In the genomic region with DNA sequence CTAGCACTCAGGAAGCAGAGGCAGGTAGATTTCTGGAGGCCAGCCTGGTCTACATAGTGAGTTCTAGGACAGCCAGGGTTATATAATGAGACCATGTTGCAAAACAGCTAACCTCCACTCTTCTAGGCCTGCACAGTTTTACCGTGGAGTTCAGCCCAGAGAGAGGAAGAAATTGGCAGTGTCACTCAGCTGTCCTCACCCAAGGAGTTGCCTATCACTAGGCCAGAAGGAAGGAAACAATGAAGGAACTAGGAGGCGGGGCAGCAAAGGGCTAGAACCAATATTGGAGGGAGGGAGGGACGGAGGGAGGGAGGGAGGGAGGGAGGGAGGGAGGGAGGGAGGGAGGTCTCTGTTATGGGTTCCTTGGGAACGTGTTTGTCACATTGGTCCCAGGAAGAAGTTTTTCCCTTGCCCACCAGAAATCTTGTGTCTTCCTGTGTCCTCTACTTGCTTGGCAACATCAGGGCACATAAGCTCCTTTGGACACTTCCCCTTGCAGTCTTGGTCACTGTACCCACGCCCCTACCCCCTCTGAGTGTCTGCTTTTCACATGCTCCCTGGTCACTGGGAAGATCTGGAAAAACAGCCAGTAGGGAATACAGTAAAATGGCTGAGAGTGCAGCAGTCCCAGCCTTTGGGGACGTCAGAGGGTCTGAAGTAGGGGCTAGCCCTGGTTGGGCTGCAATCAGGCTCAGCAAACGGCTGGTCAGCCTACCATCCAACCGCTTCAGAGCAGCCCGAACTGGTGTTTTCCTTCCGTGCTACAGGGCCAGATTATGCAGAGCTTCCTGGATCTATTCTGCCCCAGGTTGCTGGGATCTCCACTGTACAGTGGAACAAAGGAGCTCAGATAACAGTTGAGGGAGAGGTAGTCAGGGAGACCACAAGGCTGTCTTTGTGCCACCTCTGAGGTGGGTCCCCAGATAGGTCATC, we compare ENCODE assay signal across 9 mouse cellular contexts. TPM values are rescaled to one million over a fixed set of nuclear protein-coding genes. Genes with fewer than 3 reads are reported as not detected.
A peak's percentile ranks its signal among the peaks of the same experiment; 100 is the strongest.
DNase-seq lines count a peak whose midpoint lies in the region; ATAC-seq lines count a peak whose summit lies in the region.
"Had no signal": no experiment of that assay in that cellular context is flagged by ENCODE, and none has a peak within 500 bp of the region (broad histone marks: within the 10 kb centered on the region; RNA-seq: fewer than 3 reads in every experiment).

No protein-coding gene starts in this region.

- intact Hi-C loops in heart, postnatal 10 days (cut with DNase I), result loop anchor here (10.0 kb wide), 1 partner anchor 345 kb away; the partner anchor contains the start of gene Soga1

- no peaks in the 10 kb centered on the region for H3K27me3 ChIP-seq in heart, embryonic 12.5 days (replicated peaks)
- no peaks in the 10 kb centered on the region for H3K27me3 ChIP-seq in heart, embryonic 13.5 days (replicated peaks)
- H3K27me3 ChIP-seq in lung, embryonic 16.5 days (ENCODE audit: control insufficient read depth, insufficient read depth, low read depth, low read length), result no peaks in the 10 kb centered on the region
- H3K27me3 ChIP-seq: neural tube, embryonic 12.5 days had no signal

- H3K4me1 ChIP-seq in heart, embryonic 12.5 days (replicated peaks), result peaks cover 83% of the 10 kb centered on the region
- peaks cover 97% of the 10 kb centered on the region for H3K4me1 ChIP-seq in heart, embryonic 13.5 days
- H3K4me1 ChIP-seq in lung, embryonic 16.5 days (replicated peaks; ENCODE audit: control insufficient read depth, insufficient read depth, low read length), result peaks cover 42% of the 10 kb centered on the region

- no peak for DNase-seq in heart, postnatal 10 days
- peak; percentile 70 for DNase-seq in ES-CJ7 (ENCODE audit: low read depth, low spot score)
- no peak for DNase-seq in cerebellum, adult 8-10 months
- no peak for DNase-seq in spleen, adult 18-20 months
- no peak for DNase-seq in urinary bladder, postnatal 14 days (ENCODE audit: low spot score)

- no peaks in the 10 kb centered on the region for H3K36me3 ChIP-seq in heart, embryonic 12.5 days
- H3K36me3 ChIP-seq in heart, embryonic 13.5 days, result no peaks in the 10 kb centered on the region
- H3K36me3 ChIP-seq in lung, embryonic 16.5 days (ENCODE audit: control insufficient read depth, insufficient read depth, low read length), result no peaks in the 10 kb centered on the region
- H3K36me3 ChIP-seq: neural tube, embryonic 12.5 days had no signal

- peak overlapping the region; percentile 42; the same call in 1 of the 2 replicates for H3K9ac ChIP-seq in heart, embryonic 12.5 days
- H3K9ac ChIP-seq in heart, embryonic 13.5 days, result peak overlapping the region; percentile 71
- peak overlapping the region; percentile 49 for H3K9ac ChIP-seq in lung, embryonic 16.5 days (ENCODE audit: low read length)
- H3K9ac ChIP-seq: neural tube, embryonic 12.5 days had no signal

- H3K4me2 ChIP-seq in heart, embryonic 12.5 days, result peak overlapping the region; percentile 49
- H3K4me2 ChIP-seq in heart, embryonic 13.5 days, result peak overlapping the region; percentile 56
- peak overlapping the region; percentile 45 for H3K4me2 ChIP-seq in lung, embryonic 16.5 days (ENCODE audit: low read depth, low read length)
- H3K4me2 ChIP-seq: neural tube, embryonic 12.5 days had no signal

- H3K9me3 ChIP-seq in heart, embryonic 12.5 days (replicated peaks), result no peaks in the 10 kb centered on the region
- no peaks in the 10 kb centered on the region for H3K9me3 ChIP-seq in heart, embryonic 13.5 days
- no peaks in the 10 kb centered on the region for H3K9me3 ChIP-seq in lung, embryonic 16.5 days (ENCODE audit: control insufficient read depth, low read length)
- H3K9me3 ChIP-seq: neural tube, embryonic 12.5 days had no signal

- H3K27ac ChIP-seq in heart, embryonic 12.5 days (ENCODE audit: poor library complexity, severe bottlenecking), result peak overlapping the region; percentile 76
- H3K27ac ChIP-seq in heart, embryonic 13.5 days (replicated peaks), result peak overlapping the region; percentile 65
- H3K27ac ChIP-seq in lung, embryonic 16.5 days (ENCODE audit: low read length), result peak overlapping the region; percentile 72
- H3K27ac ChIP-seq: neural tube, embryonic 12.5 days had no signal

- ATAC-seq in heart, embryonic 12.5 days (ENCODE audit: insufficient number of reproducible peaks, low FRiP score), result peak; percentile 29; the same call in 1 of the 2 replicates
- peak; percentile 12; the same call in 1 of the 2 replicates for ATAC-seq in heart, embryonic 13.5 days (ENCODE audit: extremely low read depth, insufficient number of reproducible peaks, low FRiP score, low TSS enrichment)
- 0 out of 2 replicates have a peak, but pooled peaks have one; percentile 26 for ATAC-seq in lung, embryonic 16.5 days (ENCODE audit: low read depth)

- 30% methylated on average over 9 of the region's 10 CpGs for WGBS in heart, embryonic 12.5 days
- 25% methylated on average over 8 of the region's 10 CpGs for whole genome bisulfite sequencing in heart, embryonic 13.5 days
- WGBS in lung, embryonic 16.5 days, result 33% methylated on average over 8 of the region's 10 CpGs

- peak overlapping the region; percentile 6; the same call in 1 of the 2 replicates for H3K4me3 ChIP-seq in heart, embryonic 12.5 days
- peak overlapping the region; percentile 18; the same call in 1 of the 2 replicates for H3K4me3 ChIP-seq in heart, embryonic 13.5 days
- peak overlapping the region; percentile 26 for H3K4me3 ChIP-seq in lung, embryonic 16.5 days (ENCODE audit: low read length)
- H3K4me3 ChIP-seq: neural tube, embryonic 12.5 days had no signal

RNA-seq across cellular contexts. Expression of gene Myl9, which starts 45.4 kb away (rescaled TPM):
- 1,723 and 1,724 TPM in 2 replicates for polyA plus RNA-seq in heart, embryonic 12.5 days (2016; fragmentation: Nextera tagmentation; extraction: Ambion mirVana)
- total RNA-seq in heart, postnatal 10 days (2021), result 100 to 1,000 TPM; 391 to 523 TPM
- 1,696 and 1,855 TPM in 2 replicates for polyA plus RNA-seq in heart, embryonic 13.5 days (2015; fragmentation: Nextera tagmentation; extraction: Ambion mirVana)
- polyA plus RNA-seq in lung, embryonic 16.5 days (2015; fragmentation: Nextera tagmentation; extraction: Ambion mirVana), result 371 and 400 TPM in 2 replicates
